Mouse (Mus musculus) thymus, adult 18-20 months (tissue): ENCODE measurements at regions not wholly inside any gene's neighbourhood (a gene's known extent, or its start where the extent isn't known, plus 50 kb on each side); places are given as distances from the start of the nearest gene placed in this dataset.

Experiments used
- DNase-seq, 2 experiments: peaks; one replicate each; pipeline ENCODE4 v3.0.0; 2022; ENCODE audit warnings: mixed read lengths in 2 of 2

- DNase-seq = peak in 1 of 2 experiments; percentile 39
Observed at GRCm38 (mm10) chr10:117432415-117432814, 52.6 kb upstream of the Cpsf6 start.

- no peak for DNase-seq
Observed at GRCm38 (mm10) chr10:117431850-117432249, 52.0 kb upstream of the Cpsf6 start.

- DNase-seq = no peak
Observed at GRCm38 (mm10) chr10:117431086-117431619, 51.3 kb upstream of the Cpsf6 start.

- no peak for DNase-seq
Observed at GRCm38 (mm10) chr10:117430224-117430884, 50.5 kb upstream of the Cpsf6 start.

GRCm38 (mm10) chr10:117429459-117430183 lies 49.8 kb upstream of the Cpsf6 start:
- DNase-seq = no peak
